Comparison of ENCODE assay signal across 18 mouse cellular contexts in genomic region chr13:109647479-109648199, GRCm38 (mm10).
DNase-seq lines count a peak whose midpoint lies in the region; ATAC-seq and TF ChIP-seq lines count a peak whose summit lies in the region.
"Had no signal": no experiment of that assay in that cellular context is flagged by ENCODE, and none has a peak within 500 bp of the region (broad histone marks: within the 10 kb centered on the region; RNA-seq: fewer than 3 reads in every experiment).

No protein-coding gene starts in this region.

- H3K36me3 ChIP-seq in G1E (replicated peaks): no peaks in the 10 kb centered on the region
- H3K36me3 ChIP-seq in liver, embryonic 14.5 days (replicated peaks; ENCODE audit: control insufficient read depth, insufficient read depth, low read depth): no peaks in the 10 kb centered on the region
- no peaks in the 10 kb centered on the region for H3K36me3 ChIP-seq in midbrain, embryonic 14.5 days (ENCODE audit: control insufficient read depth, insufficient read depth, low read length)

- H3K9me3 ChIP-seq in G1E (replicated peaks): no peaks in the 10 kb centered on the region
- no peaks in the 10 kb centered on the region for H3K9me3 ChIP-seq in liver, embryonic 14.5 days (ENCODE audit: control insufficient read depth, low read length)
- H3K9me3 ChIP-seq in midbrain, embryonic 14.5 days (ENCODE audit: control insufficient read depth, low read length): no peaks in the 10 kb centered on the region
- H3K9me3 ChIP-seq: megakaryocyte, embryonic 14.5 days had no signal

- TF ChIP-seq CTCF in G1E (IDR thresholded peaks at IDR 0.05; ENCODE audit: low read depth, low read length): no peak
- no peak for TF ChIP-seq CTCF in liver, embryonic 14.5 days (IDR thresholded peaks at IDR 0.05; ENCODE audit: low read depth)

- TF ChIP-seq EP300 in liver, embryonic 14.5 days (IDR thresholded peaks at IDR 0.05; ENCODE audit: low read depth): peak; percentile 94

- H3K9ac ChIP-seq in liver, embryonic 14.5 days (replicated peaks): peak overlapping the region; percentile 41
- H3K9ac ChIP-seq in midbrain, embryonic 14.5 days (replicated peaks; ENCODE audit: low read length): no peak overlapping the region

- peak; percentile 68 for DNase-seq in 3T3-L1 (ENCODE audit: low read depth, low spot score)
- peak; percentile 33 for DNase-seq in G1E (ENCODE audit: low spot score)
- peak; percentile 68 to 73 (median 70) for DNase-seq in liver, embryonic 14.5 days (ENCODE audit: low read depth in 3 of 3, low spot score in 3 of 3)
- no peak for DNase-seq in right cerebral cortex, postnatal 14 days
- no peak for DNase-seq in right cerebral cortex, adult 18-20 months
- DNase-seq in left cerebral cortex, adult 11 months (ENCODE audit: low spot score): no peak
- no peak for DNase-seq in midbrain, embryonic 14.5 days
- DNase-seq: adrenal gland, postnatal 25 days; cerebellum, adult 11-12 months; embryo, embryonic 11 days; gastrocnemius, postnatal 36 days; heart, postnatal 10 days; kidney, adult 9 months; lung, adult 18-20 months; thymus, adult 2 months had no signal

- WGBS in liver, embryonic 14.5 days (ENCODE audit: insufficient replicate concordance): 26% methylated on average over 7 of the region's 7 CpGs
- 86% methylated on average over 7 of the region's 7 CpGs for WGBS in midbrain, embryonic 14.5 days

- peaks cover 81% of the 10 kb centered on the region for H3K4me1 ChIP-seq in G1E (ENCODE audit: insufficient read depth, low read depth, low read length)
- peaks cover 75 to 80% of the 10 kb centered on the region in 2 experiments for H3K4me1 ChIP-seq in liver, embryonic 14.5 days (replicated peaks; ENCODE audit: control insufficient read depth in 2 of 2, insufficient read depth in 2 of 2, low read length in 1 of 2)
- 0 out of 2 replicates have a peak, but pooled peaks cover 4% of the 10 kb centered on the region for H3K4me1 ChIP-seq in midbrain, embryonic 14.5 days (ENCODE audit: control insufficient read depth, insufficient read depth, low read length)

- H3K4me2 ChIP-seq in liver, embryonic 14.5 days (ENCODE audit: low read depth): peak overlapping the region; percentile 60
- no peak overlapping the region for H3K4me2 ChIP-seq in midbrain, embryonic 14.5 days (ENCODE audit: low read length)

- H3K4me3 ChIP-seq in G1E (ENCODE audit: low read depth, low read length): no peak overlapping the region; the same call in 1 of the 2 replicates
- H3K4me3 ChIP-seq in liver, embryonic 14.5 days (ENCODE audit: insufficient read depth in 1 of 2, low read depth in 2 of 2, low read length in 2 of 2): no peak overlapping the region
- no peak overlapping the region for H3K4me3 ChIP-seq in midbrain, embryonic 14.5 days (replicated peaks; ENCODE audit: low read depth, low read length)
- H3K4me3 ChIP-seq: layer of hippocampus, adult 2 months had no signal

- no peaks in the 10 kb centered on the region for H3K27me3 ChIP-seq in G1E (ENCODE audit: insufficient read depth, low read length)
- no peaks in the 10 kb centered on the region for H3K27me3 ChIP-seq in liver, embryonic 14.5 days (ENCODE audit: control insufficient read depth, insufficient read depth, low read length)
- H3K27me3 ChIP-seq in midbrain, embryonic 14.5 days (ENCODE audit: control insufficient read depth, insufficient read depth, low read length): no peaks in the 10 kb centered on the region
- H3K27me3 ChIP-seq: megakaryocyte, embryonic 14.5 days had no signal

- peak; percentile 73 for ATAC-seq in G1E (ENCODE audit: extremely low read depth, insufficient number of reproducible peaks, low FRiP score, poor library complexity, severe bottlenecking)
- ATAC-seq in common myeloid progenitor, adult 5-6 weeks (replicated peaks; ENCODE audit: low read depth, poor library complexity, severe bottlenecking): peak; percentile 30
- peak; percentile 57 for ATAC-seq in liver, embryonic 14.5 days (ENCODE audit: insufficient read depth)
- ATAC-seq in midbrain, embryonic 14.5 days (ENCODE audit: low FRiP score, low TSS enrichment): no peak

- peak overlapping the region; percentile 89 for H3K27ac ChIP-seq in liver, embryonic 14.5 days
- no peak overlapping the region for H3K27ac ChIP-seq in midbrain, embryonic 14.5 days (replicated peaks; ENCODE audit: low read depth, low read length)
- H3K27ac ChIP-seq: layer of hippocampus, adult 2 months had no signal

Comparison
In these comparisons a context has a peak if more than half of its experiments do, and no peak if none do; other contexts are left out.
1. DNase-seq: peak in 3T3-L1 (single experiment), G1E (single experiment) and liver, embryonic 14.5 days (3 of 3); none in right cerebral cortex, postnatal 14 days (single experiment), right cerebral cortex, adult 18-20 months (single experiment), left cerebral cortex, adult 11 months (single experiment) and midbrain, embryonic 14.5 days (single experiment).